Mouse (Mus musculus): ENCODE measurements around the gene Lrrc52. TPM values are rescaled to one million over a fixed set of nuclear protein-coding genes. Genes with fewer than 3 reads are reported as not detected.

Gene Lrrc52
- polyA plus RNA-seq (2014; fragmentation: Illumina TruSeq; extraction: RNeasy Lipid Tissue Mini Kit (QIAGEN cat#74804); ENCODE audit: insufficient read depth, low read depth, low replicate concordance) = not detected

GRCm38 (mm10) chr1:167466765-167467426 lies at the start of gene Lrrc52:
Lrrc52 (minus strand) TSS chr1:167466780.

Other genes starting within 250 kb of the Lrrc52 start
- 7.8 TPM for gene Uck2, start 181.5 kb downstream of the Lrrc52 start, polyA plus RNA-seq (2014; fragmentation: Illumina TruSeq; extraction: RNeasy Lipid Tissue Mini Kit (QIAGEN cat#74804); ENCODE audit: insufficient read depth, low read depth, low replicate concordance)
- gene Tmco1, start 158.4 kb downstream of the Lrrc52 start, polyA plus RNA-seq (2014; fragmentation: Illumina TruSeq; extraction: RNeasy Lipid Tissue Mini Kit (QIAGEN cat#74804); ENCODE audit: insufficient read depth, low read depth, low replicate concordance) = 148 TPM
- gene Aldh9a1, start 116.8 kb downstream of the Lrrc52 start, polyA plus RNA-seq (2014; fragmentation: Illumina TruSeq; extraction: RNeasy Lipid Tissue Mini Kit (QIAGEN cat#74804); ENCODE audit: insufficient read depth, low read depth, low replicate concordance) = 21.3 TPM
- gene Mgst3, start 72.9 kb downstream of the Lrrc52 start, polyA plus RNA-seq (2014; fragmentation: Illumina TruSeq; extraction: RNeasy Lipid Tissue Mini Kit (QIAGEN cat#74804); ENCODE audit: insufficient read depth, low read depth, low replicate concordance) = 70.8 TPM
- 2.1 TPM for gene Rxrg, start 131.6 kb upstream of the Lrrc52 start, polyA plus RNA-seq (2014; fragmentation: Illumina TruSeq; extraction: RNeasy Lipid Tissue Mini Kit (QIAGEN cat#74804); ENCODE audit: insufficient read depth, low read depth, low replicate concordance)
- gene Lmx1a, start 222.5 kb upstream of the Lrrc52 start, polyA plus RNA-seq (2014; fragmentation: Illumina TruSeq; extraction: RNeasy Lipid Tissue Mini Kit (QIAGEN cat#74804); ENCODE audit: insufficient read depth, low read depth, low replicate concordance) = not detected

Measured in lung, adult 10 weeks (tissue).